Mouse (Mus musculus) lung, embryonic 15.5 days (tissue): ENCODE data around the gene Uqcrfs1. TPM values are rescaled to one million over a fixed set of nuclear protein-coding genes. Genes with fewer than 3 reads are reported as not detected.

Source experiments
- ATAC-seq: fragments of 200-750 bp; cut with Nextera tagmentation; 2 replicates; pipeline ENCODE4 v1.8.0; 2017; ENCODE audit warnings: moderate number of reproducible peaks, borderline replicate concordance; ENCODE audit not compliant: low FRiP score, low TSS enrichment; ENCODE audit errors: extremely low read depth
- H3K27ac ChIP-seq: fragments of 300-500 bp; sonication (generic); 2 replicates; pipeline ENCODE4 v1.5.1; 2015; ENCODE audit warnings: moderate library complexity, mild to moderate bottlenecking, inconsistent platforms
- H3K27me3 ChIP-seq: fragments of 300-500 bp; sonication (generic); 2 replicates; pipeline ENCODE4 v1.6.1; 2015; ENCODE audit warnings: inconsistent platforms
- H3K36me3 ChIP-seq: fragments of 300-500 bp; sonication (generic); 2 replicates; pipeline ENCODE4 v1.6.1; 2015; ENCODE audit warnings: inconsistent platforms
- H3K4me1 ChIP-seq: fragments of 300-500 bp; sonication (generic); 2 replicates; pipeline ENCODE4 v1.6.1; 2015; ENCODE audit warnings: inconsistent platforms
- H3K4me2 ChIP-seq: fragments of 300-500 bp; sonication (generic); 2 replicates; pipeline ENCODE4 v1.6.1; 2015; ENCODE audit warnings: inconsistent platforms, mild to moderate bottlenecking, moderate library complexity
- H3K4me3 ChIP-seq: fragments of 300-500 bp; sonication (generic); 2 replicates; pipeline ENCODE4 v1.5.1; 2015; ENCODE audit warnings: mild to moderate bottlenecking, inconsistent platforms
- H3K9ac ChIP-seq: fragments of 300-500 bp; sonication (generic); 2 replicates; pipeline ENCODE4 v1.6.1; 2015; ENCODE audit warnings: inconsistent platforms
- H3K9me3 ChIP-seq: fragments of 300-500 bp; sonication (generic); 2 replicates; pipeline ENCODE4 v1.6.1; 2016; ENCODE audit warnings: inconsistent platforms
- WGBS: fragments of 180-500 bp; shearing (Covaris S2); methylation state at CpG from one replicate; pipeline ENCODE4 v1.1.7; 2015; 5-methylcytosine and 5-hydroxymethylcytosine counted together
- polyA plus RNA-seq: library from polyadenylated mRNA; unstranded; fragments of >200 nt; fragmentation: Nextera tagmentation; extraction: Ambion mirVana; gene quantifications from 2 replicates; pipeline ENCODE4 v1.2.1, GENCODE M21; 2015

Uqcrfs1 gene
- polyA plus RNA-seq = 204 and 211 TPM in 2 replicates

- peaks cover 8% of the 10 kb centered on the region for H3K36me3 ChIP-seq
- no peaks in the 10 kb centered on the region for H3K27me3 ChIP-seq
- WGBS = 0% methylated on average over 82 of the region's 82 CpGs
These were observed at the start of gene Uqcrfs1 for GRCm38 (mm10) chr13:30544856-30545604. Gene Uqcrfs1, minus strand, starts transcription at chr13:30545362.

GRCm38 (mm10) chr13:30585786-30586185 lies 40.6 kb upstream of the Uqcrfs1 start:
- H3K4me3 ChIP-seq = no peak overlapping the region
- 80% methylated on average over 3 of the region's 3 CpGs for WGBS
- no peaks in the 10 kb centered on the region for H3K36me3 ChIP-seq
- H3K4me1 ChIP-seq = no peaks in the 10 kb centered on the region
- H3K27me3 ChIP-seq = no peaks in the 10 kb centered on the region
- no peak for ATAC-seq
- H3K27ac ChIP-seq = no peak overlapping the region
- no peak overlapping the region for H3K4me2 ChIP-seq
- H3K9ac ChIP-seq = no peak overlapping the region
- H3K9me3 ChIP-seq = no peaks in the 10 kb centered on the region

More at GRCm38 (mm10) chr13:30544856-30545604, at the start of gene Uqcrfs1:
- peak within 1 kb of the TSS; percentile 99 for H3K4me3 ChIP-seq
- peak; percentile 96 for ATAC-seq
- peak within 1 kb of the TSS; percentile 64 for H3K4me2 ChIP-seq
- H3K9ac ChIP-seq = peak within 1 kb of the TSS; percentile 95
- no peaks in the 10 kb centered on the region for H3K9me3 ChIP-seq
- H3K27ac ChIP-seq = peak within 1 kb of the TSS; percentile 65
- H3K4me1 ChIP-seq = peaks cover 19% of the 10 kb centered on the region

GRCm38 (mm10) chr13:30582541-30582940 lies 37.4 kb upstream of the Uqcrfs1 start:
- no peak overlapping the region for H3K4me3 ChIP-seq
- no peak overlapping the region for H3K4me2 ChIP-seq

GRCm38 (mm10) chr13:30578806-30579205 lies 33.6 kb upstream of the Uqcrfs1 start:
- H3K9ac ChIP-seq = no peak overlapping the region
- H3K4me1 ChIP-seq = no peaks in the 10 kb centered on the region
- no peak overlapping the region for H3K27ac ChIP-seq
- H3K4me2 ChIP-seq = no peak overlapping the region
- 40% methylated on average over 2 of the region's 2 CpGs for WGBS
- H3K4me3 ChIP-seq = no peak overlapping the region
- no peaks in the 10 kb centered on the region for H3K9me3 ChIP-seq
- ATAC-seq = no peak
- no peaks in the 10 kb centered on the region for H3K27me3 ChIP-seq
- H3K36me3 ChIP-seq = no peaks in the 10 kb centered on the region

More at GRCm38 (mm10) chr13:30582541-30582940, 37.4 kb upstream of the Uqcrfs1 start:
- Histone ChIP-seq H3K9me3 (no peaks in the 10 kb centered on the region), H3K9ac (no peak overlapping the region), H3K27me3 (no peaks in the 10 kb centered on the region), H3K4me1 (no peaks in the 10 kb centered on the region), H3K27ac (no peak overlapping the region), H3K36me3 (no peaks in the 10 kb centered on the region)
- ATAC-seq = no peak
- 65% methylated on average over 2 of the region's 2 CpGs for WGBS

GRCm38 (mm10) chr13:30576819-30577218 lies 31.7 kb upstream of the Uqcrfs1 start:
- H3K36me3 ChIP-seq = no peaks in the 10 kb centered on the region

GRCm38 (mm10) chr13:30572971-30573370 lies 27.8 kb upstream of the Uqcrfs1 start:
- no peaks in the 10 kb centered on the region for H3K9me3 ChIP-seq
- WGBS = 74% methylated on average over 4 of the region's 4 CpGs

More at GRCm38 (mm10) chr13:30576819-30577218, 31.7 kb upstream of the Uqcrfs1 start:
- Histone ChIP-seq H3K4me1 (no peaks in the 10 kb centered on the region), H3K27me3 (no peaks in the 10 kb centered on the region), H3K27ac (no peak overlapping the region), H3K9ac (no peak overlapping the region), H3K4me2 (no peak overlapping the region), H3K9me3 (no peaks in the 10 kb centered on the region), H3K4me3 (no peak overlapping the region)
- no peak for ATAC-seq
- 60% methylated on average over 2 of the region's 2 CpGs for WGBS

GRCm38 (mm10) chr13:30570182-30570581 lies 25.0 kb upstream of the Uqcrfs1 start:
- H3K9me3 ChIP-seq = no peaks in the 10 kb centered on the region
- ATAC-seq = no peak
- H3K27ac ChIP-seq = no peak overlapping the region
- no peak overlapping the region for H3K4me3 ChIP-seq
- H3K4me1 ChIP-seq = no peaks in the 10 kb centered on the region
- 88% methylated on average over 1 of the region's 1 CpGs for WGBS
- H3K9ac ChIP-seq = no peak overlapping the region
- no peak overlapping the region for H3K4me2 ChIP-seq
- H3K27me3 ChIP-seq = no peaks in the 10 kb centered on the region
- no peaks in the 10 kb centered on the region for H3K36me3 ChIP-seq

More at GRCm38 (mm10) chr13:30572971-30573370, 27.8 kb upstream of the Uqcrfs1 start:
- H3K36me3 ChIP-seq = no peaks in the 10 kb centered on the region
- no peaks in the 10 kb centered on the region for H3K27me3 ChIP-seq
- H3K4me2 ChIP-seq = no peak overlapping the region
- no peak overlapping the region for H3K4me3 ChIP-seq
- no peak overlapping the region for H3K27ac ChIP-seq
- no peak overlapping the region for H3K9ac ChIP-seq
- ATAC-seq = no peak
- H3K4me1 ChIP-seq = no peaks in the 10 kb centered on the region

- Histone ChIP-seq H3K27me3 (no peaks in the 10 kb centered on the region), H3K4me2 (no peak overlapping the region), H3K27ac (no peak overlapping the region), H3K4me3 (no peak overlapping the region), H3K9me3 (no peaks in the 10 kb centered on the region), H3K36me3 (no peaks in the 10 kb centered on the region), H3K4me1 (no peaks in the 10 kb centered on the region), H3K9ac (no peak overlapping the region)
- ATAC-seq = peak; percentile 91
- WGBS = 53% methylated on average over 7 of the region's 7 CpGs
These were observed 22.4 kb upstream of the Uqcrfs1 start for GRCm38 (mm10) chr13:30567571-30567970.

GRCm38 (mm10) chr13:30566767-30567166 lies 21.6 kb upstream of the Uqcrfs1 start:
- Histone ChIP-seq H3K27me3 (no peaks in the 10 kb centered on the region), H3K27ac (no peak overlapping the region), H3K9ac (no peak overlapping the region), H3K9me3 (no peaks in the 10 kb centered on the region), H3K4me1 (no peaks in the 10 kb centered on the region), H3K4me2 (no peak overlapping the region), H3K4me3 (no peak overlapping the region), H3K36me3 (no peaks in the 10 kb centered on the region)
- 59% methylated on average over 8 of the region's 8 CpGs for WGBS
- no peak for ATAC-seq

- Histone ChIP-seq H3K36me3 (no peaks in the 10 kb centered on the region), H3K4me3 (no peak overlapping the region), H3K9me3 (no peaks in the 10 kb centered on the region), H3K9ac (no peak overlapping the region), H3K27ac (no peak overlapping the region), H3K27me3 (no peaks in the 10 kb centered on the region), H3K4me2 (no peak overlapping the region), H3K4me1 (no peaks in the 10 kb centered on the region)
- ATAC-seq = no peak
- 63% methylated on average over 1 of the region's 1 CpGs for WGBS
These were observed 15.4 kb upstream of the Uqcrfs1 start for GRCm38 (mm10) chr13:30560603-30561002.

GRCm38 (mm10) chr13:30560052-30560451 lies 14.9 kb upstream of the Uqcrfs1 start:
- Histone ChIP-seq H3K27me3 (no peaks in the 10 kb centered on the region), H3K4me3 (no peak overlapping the region), H3K4me2 (no peak overlapping the region), H3K4me1 (no peaks in the 10 kb centered on the region), H3K9me3 (no peaks in the 10 kb centered on the region), H3K36me3 (no peaks in the 10 kb centered on the region), H3K9ac (no peak overlapping the region), H3K27ac (no peak overlapping the region)
- no peak for ATAC-seq
- WGBS = 80% methylated on average over 5 of the region's 5 CpGs

GRCm38 (mm10) chr13:30557751-30558150 lies 12.6 kb upstream of the Uqcrfs1 start:
- WGBS = 71% methylated on average over 2 of the region's 2 CpGs
- ATAC-seq = no peak
- Histone ChIP-seq H3K4me2 (no peak overlapping the region), H3K9me3 (no peaks in the 10 kb centered on the region), H3K4me3 (no peak overlapping the region), H3K9ac (no peak overlapping the region), H3K27ac (no peak overlapping the region), H3K27me3 (no peaks in the 10 kb centered on the region), H3K36me3 (no peaks in the 10 kb centered on the region), H3K4me1 (no peaks in the 10 kb centered on the region)
